Mouse (Mus musculus) brown adipose tissue, adult 24 weeks (tissue): ENCODE results near the gene Arsk. TPM values are rescaled to one million over a fixed set of nuclear protein-coding genes. Genes with fewer than 3 reads are reported as not detected.

Experiments
- H3K27ac ChIP-seq: fragments of 200-500 bp; replicated peaks from 2 replicates; pipeline ENCODE4 v1.5.1; 2012; ENCODE audit warnings: low read depth, mild to moderate bottlenecking, low read length
- H3K4me1 ChIP-seq: fragments of 200-500 bp; 2 replicates; pipeline ENCODE4 v1.6.1; 2012; ENCODE audit warnings: low read length, mixed read lengths; ENCODE audit not compliant: control insufficient read depth, insufficient read depth, insufficient read length
- H3K4me3 ChIP-seq: fragments of 200-500 bp; 2 replicates; pipeline ENCODE4 v1.5.1; 2012; ENCODE audit warnings: low read depth, mild to moderate bottlenecking, low read length, moderate library complexity; ENCODE audit not compliant: insufficient read depth
- polyA plus RNA-seq: library from polyadenylated mRNA; stranded (reverse); fragments of >200 nt; gene quantifications from 2 replicates; pipeline ENCODE4 v1.2.4, GENCODE M21; 2012; ENCODE audit not compliant: missing spikeins, insufficient read depth, insufficient read length

Gene Arsk
- polyA plus RNA-seq = 8.3 and 9.4 TPM in 2 replicates

- H3K4me1 ChIP-seq = no peaks in the 10 kb centered on the region; the same call in 1 of the 2 replicates
- H3K4me3 ChIP-seq = peak within 1 kb of the TSS; percentile 86
- peak within 1 kb of the TSS; percentile 91 for H3K27ac ChIP-seq
Measured at GRCm38 (mm10) chr13:76098493-76099303, at the start of gene Arsk, which contains the start of gene Ttc37. Gene Arsk (minus strand): TSS chr13:76098660. Gene Ttc37 (plus strand): TSS chr13:76098734.

- Histone ChIP-seq H3K4me3 (no peak overlapping the region), H3K4me1 (no peaks in the 10 kb centered on the region), H3K27ac (no peak overlapping the region)
Measured at GRCm38 (mm10) chr13:76141117-76141808, 42.8 kb upstream of the Arsk start.

- no peak overlapping the region for H3K27ac ChIP-seq
- H3K4me3 ChIP-seq = no peak overlapping the region
- no peaks in the 10 kb centered on the region for H3K4me1 ChIP-seq
Measured at GRCm38 (mm10) chr13:76138862-76139261, 40.4 kb upstream of the Arsk start.

- Histone ChIP-seq H3K4me3 (no peak overlapping the region), H3K27ac (no peak overlapping the region), H3K4me1 (no peaks in the 10 kb centered on the region)
Measured at GRCm38 (mm10) chr13:76132415-76132814, 34.0 kb upstream of the Arsk start.

DNA sequence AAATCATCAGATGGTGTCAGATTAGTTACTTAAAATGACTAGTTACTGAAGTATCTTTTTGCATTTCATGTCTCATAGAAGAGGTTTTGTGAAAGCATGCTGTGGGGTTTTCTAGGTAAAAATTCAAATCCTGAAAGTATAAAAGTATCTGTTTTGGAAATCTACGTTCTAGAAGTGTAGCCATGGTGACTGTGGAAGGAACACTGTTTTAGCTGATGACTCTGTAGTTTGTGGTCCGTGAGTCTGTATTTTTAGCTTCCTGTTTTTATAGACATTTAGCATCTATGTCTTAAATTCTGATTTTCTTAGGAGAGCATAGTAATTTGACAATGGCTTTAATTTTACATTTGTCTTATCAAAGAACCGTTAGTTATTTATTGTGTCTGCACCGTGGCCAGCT is 30.3 kb upstream of the Arsk start:
- no peak overlapping the region for H3K27ac ChIP-seq
- no peaks in the 10 kb centered on the region for H3K4me1 ChIP-seq
- no peak overlapping the region for H3K4me3 ChIP-seq

DNA sequence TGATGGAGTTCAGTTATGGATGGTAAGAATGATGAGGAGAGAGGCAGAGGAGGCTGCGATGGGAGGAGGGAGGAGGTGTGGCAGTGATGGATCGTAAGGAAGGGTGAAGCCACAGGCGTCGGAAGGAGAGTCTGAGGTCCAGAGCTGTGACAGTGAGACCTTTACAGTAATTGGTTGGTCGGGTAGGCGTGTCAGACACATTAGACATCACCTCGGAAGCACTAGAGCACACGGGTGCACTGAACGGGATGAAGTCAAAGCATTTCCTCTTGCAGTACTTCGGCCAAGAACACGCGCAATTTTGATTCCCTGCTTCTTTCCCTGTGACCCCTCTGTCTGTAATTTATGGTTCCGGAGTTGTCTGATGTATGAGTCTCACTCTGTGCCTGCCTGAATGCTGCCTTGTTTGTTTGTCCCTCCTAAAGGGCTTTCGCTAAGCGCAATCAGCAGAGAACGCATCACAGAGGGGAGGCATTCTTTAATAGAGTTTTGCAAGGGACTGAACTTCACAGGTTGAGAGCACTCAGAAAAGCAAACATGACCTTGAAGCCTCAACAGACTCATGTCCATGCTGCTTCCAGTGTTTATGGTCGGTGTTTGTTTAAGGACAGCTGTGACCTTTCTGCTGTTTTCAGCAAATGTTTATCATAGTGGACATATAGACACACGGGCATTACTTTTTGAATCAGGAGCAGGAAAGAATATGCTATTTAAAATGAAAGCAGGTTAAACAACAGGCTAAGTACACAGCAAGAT is 10.8 kb upstream of the Arsk start:
- Histone ChIP-seq H3K4me1 (no peaks in the 10 kb centered on the region), H3K27ac (no peak overlapping the region), H3K4me3 (no peak overlapping the region)

DNA sequence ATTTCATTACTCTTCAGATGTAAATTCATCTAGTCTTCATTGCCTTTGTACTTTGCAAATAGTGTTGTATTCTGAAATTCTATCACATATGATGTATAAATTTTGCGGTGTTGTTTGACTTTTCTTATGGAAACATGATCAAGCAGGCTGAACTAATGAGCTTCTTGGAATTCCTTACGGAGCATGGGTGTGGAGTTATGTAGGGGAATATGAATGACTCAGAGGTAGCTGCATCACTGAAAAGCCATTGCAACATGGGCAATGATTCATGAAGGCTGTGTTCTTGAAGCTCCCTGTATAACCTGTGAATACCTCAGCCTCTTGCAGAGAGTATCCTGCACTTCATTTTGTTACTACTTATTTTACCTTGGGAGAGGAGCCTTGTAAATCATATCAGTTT is 3.5 kb upstream of the Arsk start:
- H3K4me1 ChIP-seq = no peaks in the 10 kb centered on the region; the same call in 1 of the 2 replicates
- no peak overlapping the region for H3K27ac ChIP-seq
- H3K4me3 ChIP-seq = no peak overlapping the region

GRCm38 (mm10) chr13:76098116-76098492 is 356 bp downstream of the Arsk start:
- Histone ChIP-seq H3K4me3 (peak overlapping the region; percentile 81), H3K4me1 (no peaks in the 10 kb centered on the region; the same call in 1 of the 2 replicates), H3K27ac (peak overlapping the region; percentile 23; the same call in 1 of the 2 replicates)

DNA sequence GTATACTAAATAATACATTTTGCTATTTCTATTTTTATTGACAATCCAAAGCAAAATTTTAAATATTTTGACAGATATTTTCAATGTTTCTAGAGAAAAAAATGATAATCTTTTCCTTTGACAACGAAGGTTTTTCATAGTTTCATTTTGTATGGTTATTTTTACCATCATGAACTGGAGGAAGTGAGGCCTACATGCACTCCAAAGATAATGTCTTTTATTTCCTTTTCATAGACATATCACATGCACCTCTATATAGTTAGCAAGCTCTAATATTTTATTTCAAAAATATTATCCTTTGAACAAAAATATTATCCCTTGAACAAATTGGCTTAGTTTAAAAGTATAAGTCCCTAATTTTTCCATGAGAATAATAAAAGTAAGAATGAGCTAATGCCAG is 24.1 kb downstream of the Arsk start:
- H3K4me1 ChIP-seq = no peaks in the 10 kb centered on the region
- H3K27ac ChIP-seq = no peak overlapping the region
- no peak overlapping the region for H3K4me3 ChIP-seq

GRCm38 (mm10) chr13:76064363-76064945 is 34.0 kb downstream of the Arsk start:
- Histone ChIP-seq H3K27ac (no peak overlapping the region), H3K4me3 (no peak overlapping the region), H3K4me1 (no peaks in the 10 kb centered on the region)

DNA sequence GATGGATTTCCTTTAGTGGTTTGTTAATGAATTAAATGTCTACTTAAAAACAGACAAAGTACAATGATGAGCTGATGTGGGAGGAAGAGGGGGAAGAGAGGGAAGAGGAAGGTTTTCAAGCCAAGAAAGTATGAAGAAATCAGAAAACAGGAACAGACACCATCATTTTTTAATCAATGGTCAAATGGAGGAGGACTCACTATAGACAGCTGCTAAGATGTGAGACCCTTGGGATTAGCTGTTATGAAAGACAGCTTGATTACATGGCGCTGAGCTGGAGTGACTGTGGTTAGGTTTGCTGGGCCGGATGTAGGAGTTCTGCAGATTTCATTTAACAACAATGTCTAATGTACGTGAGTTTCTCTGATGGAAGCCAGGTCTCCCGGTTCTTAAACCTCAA is 34.9 kb downstream of the Arsk start:
- Histone ChIP-seq H3K4me3 (no peak overlapping the region), H3K4me1 (no peaks in the 10 kb centered on the region), H3K27ac (no peak overlapping the region)

DNA sequence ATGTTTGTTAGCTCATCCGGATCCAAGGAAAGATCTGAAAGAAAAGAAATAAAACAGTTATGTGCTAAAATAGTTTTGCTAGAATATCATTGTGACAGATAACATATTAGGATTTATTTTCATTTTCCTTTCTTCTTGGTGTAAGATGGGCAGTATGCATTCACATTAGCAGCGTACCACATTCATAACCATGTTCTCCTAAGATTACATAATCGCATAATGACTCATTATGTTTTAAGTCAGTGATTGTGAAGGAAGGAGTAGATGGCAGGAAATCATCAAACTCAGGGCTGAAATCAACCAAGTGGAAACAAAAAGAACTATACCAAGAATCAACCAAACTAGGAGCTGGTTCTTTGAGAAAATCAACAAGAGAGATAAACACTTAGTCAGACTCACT is 35.9 kb downstream of the Arsk start:
- Histone ChIP-seq H3K27ac (no peak overlapping the region), H3K4me1 (no peaks in the 10 kb centered on the region), H3K4me3 (no peak overlapping the region)

GRCm38 (mm10) chr13:76062126-76062525 is 36.3 kb downstream of the Arsk start:
- no peaks in the 10 kb centered on the region for H3K4me1 ChIP-seq
- no peak overlapping the region for H3K27ac ChIP-seq
- no peak overlapping the region for H3K4me3 ChIP-seq

DNA sequence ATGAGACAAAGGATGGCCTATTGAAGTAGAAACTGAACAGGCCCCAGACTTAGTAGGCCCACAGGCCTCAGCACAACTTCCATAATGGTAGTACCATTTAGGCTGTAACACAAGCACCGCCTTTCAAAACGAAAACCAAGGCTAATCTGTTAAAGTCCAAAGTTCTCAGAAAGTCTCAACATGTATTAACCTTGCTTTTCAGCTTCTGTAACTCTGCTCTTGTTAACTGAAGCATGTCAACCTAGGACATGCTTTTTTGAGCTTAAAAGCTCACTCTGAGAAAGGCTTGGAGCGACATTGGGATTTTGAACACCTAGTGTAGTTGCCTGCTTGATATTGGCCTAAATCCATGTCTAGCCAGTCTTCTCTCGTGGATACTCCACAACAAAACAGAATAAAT is 38.9 kb downstream of the Arsk start:
- peaks cover 4% of the 10 kb centered on the region; the same call in 1 of the 2 replicates for H3K4me1 ChIP-seq
- H3K27ac ChIP-seq = no peak overlapping the region
- H3K4me3 ChIP-seq = no peak overlapping the region
